Mouse (Mus musculus) lung, adult 2 months (tissue): ENCODE data around the gene Zbed4. TPM values are rescaled to one million over a fixed set of nuclear protein-coding genes. Genes with fewer than 3 reads are reported as not detected.
"Not testable (repeated sequence)": the region's sequence is repeated elsewhere in the genome, so short reads cannot be mapped to it uniquely, and the experiment has no call there.

Experiments used
- DNase-seq: peaks from one replicate; pipeline ENCODE4 v3.0.0; 2022
- H3K4me1 ChIP-seq: fragments of 200-500 bp; 2 replicates; pipeline ENCODE4 v1.6.1; 2011; ENCODE audit warnings: low read length; ENCODE audit not compliant: control insufficient read depth, insufficient read depth
- H3K4me3 ChIP-seq: fragments of 200-500 bp; replicated peaks from 2 replicates; pipeline ENCODE3; 2011; ENCODE audit warnings: low read depth, mild to moderate bottlenecking, control low read depth, low read length; ENCODE audit errors: extremely low read depth
- CTCF ChIP-seq: fragments of 200-500 bp; IDR thresholded peaks from 2 replicates; pipeline ENCODE4 v1.5.1; 2011; ENCODE audit warnings: mild to moderate bottlenecking, low read length, control low read depth; ENCODE audit not compliant: insufficient read depth
- POLR2A ChIP-seq: fragments of 200-500 bp; IDR thresholded peaks from 2 replicates; pipeline ENCODE4 v1.6.1; 2011; ENCODE audit warnings: low read depth, mild to moderate bottlenecking, control low read depth, low read length, borderline replicate concordance; ENCODE audit errors: extremely low read depth
- WGBS: fragments of 180-500 bp; shearing (Covaris S2); methylation state at CpG from one replicate; pipeline ENCODE4 v1.1.7; 2018; 5-methylcytosine and 5-hydroxymethylcytosine counted together
- polyA plus RNA-seq: library from polyadenylated mRNA; depleted of rRNA; stranded (reverse); fragments of >200 nt; gene quantifications from 2 replicates; pipeline ENCODE4 v1.2.3, GENCODE M21; 2012

Zbed4 gene
- polyA plus RNA-seq, 1 experiment: 4.2 TPM

DNA sequence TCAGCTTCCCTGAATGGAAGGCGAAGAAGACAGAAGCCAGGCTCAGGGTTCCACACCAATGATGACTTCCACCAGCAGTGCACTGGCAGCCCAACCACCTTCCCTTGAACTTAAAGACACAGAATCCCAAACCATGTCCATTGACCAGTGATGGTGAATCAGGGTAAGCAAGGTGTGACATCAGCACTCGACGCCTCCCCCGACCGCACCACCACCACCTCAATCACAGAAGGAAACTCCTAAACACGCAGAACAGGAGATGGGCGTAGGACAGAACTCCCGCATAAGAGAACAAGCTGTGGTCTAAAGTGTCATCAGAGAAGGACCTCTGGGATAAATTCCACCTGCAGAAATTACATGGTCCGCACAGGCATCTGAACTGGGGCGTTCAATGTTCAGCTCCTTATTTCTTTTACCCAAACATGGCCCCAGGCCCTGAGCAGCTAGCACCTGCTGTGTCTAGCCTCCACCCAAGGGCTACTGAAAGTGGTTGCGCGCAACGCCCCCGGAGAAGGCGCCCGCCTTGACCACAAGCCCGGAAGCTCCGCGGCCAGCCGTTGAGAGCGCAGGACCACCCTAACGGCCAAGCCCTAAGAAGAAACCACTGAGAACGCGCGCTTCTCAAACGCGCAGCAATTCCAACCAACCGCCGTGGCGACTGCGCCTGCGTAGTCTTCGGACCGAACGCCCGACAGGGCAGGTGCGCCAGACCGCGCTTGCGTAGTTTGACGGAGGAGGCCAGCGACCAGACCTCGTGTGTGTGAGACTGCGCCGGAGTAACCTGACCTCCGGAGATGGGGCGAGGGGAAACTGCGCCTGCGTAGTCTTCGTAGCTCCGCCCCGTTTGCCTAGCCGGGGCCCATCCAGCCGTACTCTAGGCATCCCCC lies 540 bp upstream of the Zbed4 start:
- Histone ChIP-seq H3K4me3 (peak overlapping the region; percentile 46), H3K4me1 (no peaks in the 10 kb centered on the region; the same call in 1 of the 2 replicates)
- peak; percentile 98 for DNase-seq
- no peak for TF ChIP-seq CTCF
- TF ChIP-seq POLR2A: peak; percentile 91; the same call in 1 of the 2 replicates
- 6% methylated on average over 54 of the region's 54 CpGs for WGBS

DNA sequence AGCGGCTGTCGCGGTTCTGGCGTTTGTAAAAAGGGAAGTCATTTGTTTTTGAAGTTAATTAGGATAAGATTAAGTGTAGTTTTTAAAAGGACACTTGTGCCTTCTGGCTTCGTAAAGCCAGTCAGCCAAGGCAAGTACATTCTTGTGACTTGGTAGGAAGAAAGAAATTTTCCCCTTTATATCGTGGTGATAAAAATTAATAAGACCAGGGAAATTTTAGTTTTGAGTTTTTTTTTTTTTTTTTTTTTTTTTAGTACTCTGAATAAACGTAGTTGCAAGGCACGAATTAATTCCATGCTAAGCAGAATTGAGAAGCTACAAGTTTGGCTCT lies 908 bp downstream of the Zbed4 start:
- H3K4me3 ChIP-seq: peak overlapping the region; percentile 68
- H3K4me1 ChIP-seq: no peaks in the 10 kb centered on the region; the same call in 1 of the 2 replicates
- no peak for DNase-seq
- TF ChIP-seq POLR2A: no peak
- TF ChIP-seq CTCF: no peak
- WGBS: under 1% methylated on average over 8 of the region's 8 CpGs

DNA sequence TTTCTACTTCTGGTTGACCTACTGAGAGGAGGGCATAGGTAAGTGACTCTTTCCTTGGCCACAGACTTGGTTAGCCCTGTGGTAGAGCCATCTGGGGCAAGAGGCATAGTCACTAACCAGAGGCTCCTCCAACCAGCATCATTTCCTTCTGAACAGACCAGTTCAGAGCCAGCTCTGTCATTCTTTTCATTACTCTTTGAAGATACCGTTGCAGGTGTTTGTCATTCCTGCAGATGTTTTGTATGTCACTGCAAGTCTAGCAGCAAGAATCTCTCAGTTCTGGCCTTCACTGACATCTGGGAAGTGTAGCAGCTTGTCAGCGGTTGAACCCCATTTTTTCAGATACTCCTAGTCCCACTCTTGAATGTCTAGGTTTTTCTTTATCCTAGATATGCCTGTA lies 3.4 kb downstream of the Zbed4 start:
- no peak overlapping the region for H3K4me3 ChIP-seq
- TF ChIP-seq POLR2A (no peak), CTCF (no peak)
- WGBS: 58% methylated on average over 2 of the region's 2 CpGs
- DNase-seq: no peak
- H3K4me1 ChIP-seq: peaks cover 3% of the 10 kb centered on the region

DNA sequence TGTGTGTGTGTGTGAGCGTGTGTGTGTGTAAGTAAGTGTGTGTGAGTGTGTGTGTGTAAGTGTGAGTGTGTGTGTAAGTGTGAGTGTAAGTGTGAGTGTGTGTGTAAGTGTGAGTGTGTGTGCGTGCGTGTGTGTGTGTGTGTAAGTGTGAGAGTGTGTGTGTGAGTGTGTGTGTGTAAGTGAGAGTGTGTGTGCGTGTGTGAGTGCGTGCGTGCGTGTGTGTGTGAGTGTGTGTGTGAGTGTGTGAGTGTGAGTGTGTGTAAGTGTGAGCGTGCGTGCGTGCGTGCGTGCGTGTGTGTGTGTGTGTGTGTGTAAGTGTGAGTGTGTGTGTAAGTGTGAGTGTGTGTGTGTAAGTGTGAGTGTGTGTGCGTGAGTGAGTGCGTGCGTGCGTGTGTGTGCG lies 4.3 kb downstream of the Zbed4 start:
- 97% methylated on average over 18 of the region's 18 CpGs for WGBS
- no peak overlapping the region for H3K4me3 ChIP-seq
- TF ChIP-seq CTCF: no peak
- no peak for TF ChIP-seq POLR2A
- H3K4me1 ChIP-seq: peaks cover 3% of the 10 kb centered on the region
- DNase-seq: no peak

DNA sequence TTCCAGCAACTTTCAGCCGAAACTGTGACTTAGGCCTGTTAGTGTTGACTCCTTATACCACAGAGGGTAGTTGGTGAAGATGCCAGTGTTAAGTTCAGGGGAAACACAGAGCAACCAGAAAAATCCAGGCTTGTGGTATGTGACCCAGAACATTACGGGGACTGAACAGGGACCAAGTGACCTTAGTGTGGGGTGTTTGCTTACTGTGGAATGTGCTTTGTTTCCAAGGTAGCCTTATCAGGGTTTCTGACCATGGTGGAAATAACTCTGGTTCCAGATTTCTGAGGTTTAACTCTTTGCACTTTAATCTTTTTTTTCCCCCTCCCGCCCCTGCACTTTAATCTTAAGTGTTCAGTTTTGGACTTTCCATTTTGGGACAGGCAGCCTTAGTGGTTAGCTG lies 6.6 kb downstream of the Zbed4 start:
- TF ChIP-seq CTCF: no peak
- TF ChIP-seq POLR2A: no peak
- 66% methylated on average over 3 of the region's 3 CpGs for WGBS
- DNase-seq: peak; percentile 20
- no peak overlapping the region for H3K4me3 ChIP-seq
- H3K4me1 ChIP-seq: peaks cover 3% of the 10 kb centered on the region

DNA sequence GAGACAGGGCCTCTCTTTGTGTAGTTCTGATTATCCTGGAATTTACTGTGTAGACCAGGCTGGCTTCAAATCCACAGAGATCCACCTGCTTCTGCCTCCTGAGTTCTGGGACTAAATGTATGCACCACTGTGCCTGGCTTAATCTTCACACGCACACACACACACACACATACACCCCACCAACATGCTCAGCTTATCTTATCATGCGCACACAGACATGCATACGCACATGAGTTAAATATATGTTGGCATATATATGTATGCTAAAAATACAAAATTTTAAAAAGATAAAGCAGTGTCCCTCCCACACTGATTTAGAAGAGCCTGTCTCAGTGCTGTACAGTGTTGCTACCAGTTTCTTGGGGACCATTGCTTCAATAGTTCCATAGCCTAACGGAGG lies 10.1 kb downstream of the Zbed4 start:
- TF ChIP-seq POLR2A: no peak
- no peak for TF ChIP-seq CTCF
- no peak for DNase-seq
- Histone ChIP-seq H3K4me1 (peaks cover 3% of the 10 kb centered on the region), H3K4me3 (no peak overlapping the region)
- WGBS: 96% methylated on average over 4 of the region's 4 CpGs

DNA sequence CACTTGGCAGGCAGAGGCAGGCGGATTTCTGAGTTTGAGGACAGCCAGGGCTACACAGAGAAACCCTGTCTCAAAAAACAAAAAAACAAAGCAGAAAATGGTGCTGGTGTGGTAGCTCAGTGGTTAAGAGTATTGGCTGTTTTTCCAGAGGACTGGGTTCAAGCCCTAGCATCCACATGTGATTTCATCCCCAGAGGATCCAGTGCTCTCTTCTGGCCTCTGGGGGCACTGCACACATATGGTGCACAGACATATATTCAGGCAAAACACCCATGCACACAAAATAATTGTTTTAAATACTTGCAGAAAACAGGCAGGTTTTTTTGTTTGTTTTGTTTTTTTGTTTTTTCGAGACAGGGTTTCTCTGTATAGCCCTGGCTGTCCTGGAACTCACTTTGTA lies 14.7 kb downstream of the Zbed4 start:
- 99% methylated on average over 2 of the region's 2 CpGs for WGBS
- not testable (repeated sequence) for DNase-seq, H3K4me1 ChIP-seq, H3K4me3 ChIP-seq

DNA sequence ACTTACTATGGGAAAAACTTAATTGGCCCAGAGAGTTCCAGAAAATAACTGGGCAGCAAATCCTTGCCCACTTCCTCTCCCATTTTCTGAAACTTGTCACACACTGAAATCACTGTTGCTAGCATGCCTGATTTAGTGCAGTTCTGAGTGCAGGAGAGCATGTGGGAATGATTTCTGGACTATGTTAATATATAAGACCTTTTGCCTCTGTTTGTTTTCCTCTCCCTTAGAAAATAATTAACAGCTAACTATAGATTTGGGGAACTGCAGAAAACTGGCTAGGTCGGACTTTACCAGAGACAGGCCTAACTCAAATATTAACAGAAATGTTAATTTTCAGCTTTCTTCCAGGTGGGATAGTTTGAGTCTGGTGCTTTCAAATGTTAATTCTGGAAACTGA lies 17.1 kb downstream of the Zbed4 start:
- Histone ChIP-seq H3K4me1 (no peaks in the 10 kb centered on the region), H3K4me3 (no peak overlapping the region)
- WGBS: 82% methylated on average over 1 of the region's 1 CpGs
- no peak for DNase-seq
- TF ChIP-seq POLR2A (no peak), CTCF (no peak)

DNA sequence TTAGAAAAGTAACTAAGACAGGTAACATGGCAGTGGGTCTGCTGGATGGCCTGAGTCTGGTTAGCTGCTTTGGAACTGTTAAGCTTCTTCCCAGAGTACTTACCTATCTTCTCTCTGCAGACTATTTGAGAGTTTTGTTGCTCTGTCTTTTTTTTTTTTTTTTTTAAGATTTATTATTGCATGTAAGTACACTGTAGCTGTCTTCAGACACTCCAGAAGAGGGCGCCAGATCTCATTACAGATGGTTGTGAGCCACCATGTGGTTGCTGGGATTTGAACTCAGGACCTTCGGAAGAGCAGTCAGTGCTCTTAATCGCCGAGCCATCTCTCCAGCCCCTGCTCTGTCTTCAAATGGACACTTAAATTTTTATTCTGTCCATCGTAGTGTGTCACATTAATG lies 23.2 kb downstream of the Zbed4 start:
- not testable (repeated sequence) for H3K4me1 ChIP-seq, H3K4me3 ChIP-seq, DNase-seq
- WGBS: 94% methylated on average over 5 of the region's 5 CpGs

DNA sequence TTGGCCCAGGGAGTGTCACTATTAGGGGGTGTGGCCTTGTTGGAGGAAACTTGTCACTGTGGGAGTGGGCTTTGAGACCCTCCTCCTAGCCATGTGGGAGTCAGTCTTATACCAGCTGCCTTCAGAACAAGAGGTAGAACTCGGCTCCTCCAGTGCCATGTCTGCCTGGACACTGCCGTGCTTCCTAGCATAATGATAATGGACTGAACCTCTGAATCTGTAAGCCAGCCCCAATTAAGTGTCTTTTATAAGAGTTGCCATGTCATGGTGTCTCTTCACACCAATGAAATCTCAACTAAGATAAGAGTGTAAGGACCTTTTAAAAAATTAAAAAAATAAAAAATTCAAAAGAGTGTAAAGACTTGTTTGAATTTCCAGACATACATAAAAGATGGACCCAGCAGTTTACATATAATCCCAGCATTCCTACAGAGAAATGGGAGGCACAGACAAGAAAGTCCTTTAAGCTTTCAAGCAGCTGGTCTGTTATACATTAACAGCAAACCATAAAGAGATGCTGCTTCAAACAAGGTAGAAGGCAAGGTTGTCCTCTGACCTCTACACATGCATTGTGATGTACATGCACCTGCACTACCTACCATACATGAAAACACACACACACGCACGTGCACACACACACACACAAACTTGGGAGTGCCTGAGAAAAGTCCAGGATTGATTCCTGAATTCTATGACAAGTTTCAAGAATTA lies 40.8 kb downstream of the Zbed4 start:
- 85% methylated on average over 4 of the region's 4 CpGs for WGBS
- Histone ChIP-seq H3K4me1 (no peaks in the 10 kb centered on the region), H3K4me3 (no peak overlapping the region)
- no peak for DNase-seq
- no peak for TF ChIP-seq CTCF
- no peak for TF ChIP-seq POLR2A

DNA sequence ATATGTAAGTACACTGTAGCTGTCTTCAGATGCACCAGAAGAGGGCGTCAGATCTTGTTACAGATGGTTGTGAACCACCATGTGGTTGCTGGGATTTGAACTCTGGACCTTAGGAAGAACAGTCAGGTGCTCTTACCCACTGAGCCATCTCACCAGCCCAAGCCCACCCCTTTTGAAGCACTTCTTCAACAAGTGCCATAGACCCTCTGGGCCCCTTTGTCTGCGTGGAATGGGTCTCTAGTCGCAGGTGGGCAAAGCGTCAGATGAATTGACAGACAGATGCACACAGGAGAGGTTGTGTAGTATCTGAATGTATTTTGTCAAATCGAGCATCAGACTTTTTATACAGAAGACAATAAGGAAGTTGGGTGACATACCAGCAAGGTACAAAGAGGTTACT lies 43.3 kb downstream of the Zbed4 start:
- DNase-seq, H3K4me1 ChIP-seq, H3K4me3 ChIP-seq: not testable (repeated sequence)
- 78% methylated on average over 5 of the region's 5 CpGs for WGBS
